Mouse (Mus musculus): ENCODE measurements at regions not wholly inside any gene's neighbourhood (a gene's known extent, or its start where the extent isn't known, plus 50 kb on each side); places are given as distances from the start of the nearest gene placed in this dataset.

- TF ChIP-seq POLR2A (IDR thresholded peaks at IDR 0.05; ENCODE audit: extremely low read depth, insufficient read depth, low read length) = no peak
- TF ChIP-seq CTCF (IDR thresholded peaks at IDR 0.05; ENCODE audit: low read depth, low read length) = no peak
These were observed 775.8 kb upstream of the Tacstd2 start for GRCm38 (mm10) chr6:68311409-68311808.
